Mouse (Mus musculus): ENCODE data around the gene Slc2a5. TPM values are rescaled to one million over a fixed set of nuclear protein-coding genes. Genes with fewer than 3 reads are reported as not detected.

Gene Slc2a5
- polyA plus RNA-seq, 1 experiment, result not detected

DNA sequence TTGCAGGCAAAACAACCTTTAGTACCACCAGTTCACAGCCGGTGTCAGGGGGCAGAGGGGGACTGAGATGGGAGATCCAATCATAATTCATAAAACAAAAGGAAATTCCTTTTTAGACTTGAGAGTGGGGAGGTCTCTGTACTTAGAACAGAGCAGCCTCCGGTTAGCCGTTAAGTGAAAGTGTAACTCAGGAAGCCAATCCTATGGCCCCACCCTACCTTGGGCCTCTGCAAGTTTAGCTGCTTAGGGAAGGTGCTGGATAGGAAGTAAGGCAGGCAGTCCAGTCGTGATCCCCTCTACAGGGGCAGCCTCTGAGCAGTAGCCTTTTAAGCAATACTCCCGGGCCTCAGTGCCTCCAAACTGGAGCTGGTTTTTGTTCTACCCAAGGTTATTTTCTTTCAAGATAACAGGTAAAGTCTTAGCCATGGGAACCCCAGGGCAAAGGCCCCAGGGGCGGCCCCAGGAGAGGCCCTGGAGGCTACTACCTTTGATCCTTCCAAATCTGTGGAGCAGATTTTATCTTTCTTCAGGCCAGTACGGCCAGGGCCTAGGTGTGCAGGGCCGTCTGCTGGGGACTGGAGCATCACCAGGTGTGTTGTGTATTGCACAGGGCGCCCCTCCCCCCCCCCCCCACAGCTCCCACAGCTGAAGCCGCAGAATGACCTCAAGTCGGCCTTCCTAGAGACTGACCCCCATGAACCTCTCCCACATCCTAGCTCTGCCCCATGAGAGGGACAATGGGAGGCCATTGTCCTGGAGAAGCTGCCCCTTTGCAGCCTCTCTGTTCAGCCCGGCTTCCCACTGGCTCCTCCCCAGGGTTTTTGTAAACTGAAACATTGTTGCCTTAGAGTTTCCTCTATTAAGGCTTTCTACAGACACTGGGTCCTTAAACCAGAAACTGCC, 25.3 kb upstream of the Slc2a5 start:
- TF ChIP-seq GATA1 (IDR thresholded peaks at IDR 0.05; ENCODE audit: low read length), result no peak

GRCm38 (mm10) chr4:150094463-150094789, 24.7 kb upstream of the Slc2a5 start:
- TF ChIP-seq GATA1 (IDR thresholded peaks at IDR 0.05; ENCODE audit: low read length), result no peak

- TF ChIP-seq GATA1 (IDR thresholded peaks at IDR 0.05; ENCODE audit: low read length), result no peak
Observed at GRCm38 (mm10) chr4:150096309-150096708, 22.8 kb upstream of the Slc2a5 start.

GRCm38 (mm10) chr4:150097847-150098246, 21.2 kb upstream of the Slc2a5 start:
- no peak for TF ChIP-seq GATA1 (IDR thresholded peaks at IDR 0.05; ENCODE audit: low read length)

GRCm38 (mm10) chr4:150098880-150099279, 20.2 kb upstream of the Slc2a5 start:
- TF ChIP-seq GATA1 (IDR thresholded peaks at IDR 0.05; ENCODE audit: low read length), result no peak

DNA sequence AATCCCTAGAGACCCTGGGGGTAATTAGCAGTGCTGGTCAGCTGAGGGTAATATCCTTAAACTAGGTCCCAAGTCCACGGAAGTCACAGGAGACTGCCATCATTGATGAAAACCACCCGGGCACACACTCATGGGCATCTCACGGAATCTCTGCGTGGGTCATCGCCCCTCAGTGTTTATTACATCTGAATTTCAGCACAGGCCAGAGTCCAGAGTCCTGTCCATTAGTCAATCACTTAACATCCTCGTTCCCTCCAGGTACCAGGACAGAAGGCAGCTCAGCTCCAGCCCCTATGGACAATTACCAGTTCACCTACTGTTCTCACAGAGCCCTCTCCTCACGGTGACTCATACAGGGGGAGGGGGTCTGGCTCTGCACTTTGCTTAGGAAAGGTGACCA, 16.3 kb upstream of the Slc2a5 start:
- no peak for TF ChIP-seq GATA1 (IDR thresholded peaks at IDR 0.05; ENCODE audit: low read length)

DNA sequence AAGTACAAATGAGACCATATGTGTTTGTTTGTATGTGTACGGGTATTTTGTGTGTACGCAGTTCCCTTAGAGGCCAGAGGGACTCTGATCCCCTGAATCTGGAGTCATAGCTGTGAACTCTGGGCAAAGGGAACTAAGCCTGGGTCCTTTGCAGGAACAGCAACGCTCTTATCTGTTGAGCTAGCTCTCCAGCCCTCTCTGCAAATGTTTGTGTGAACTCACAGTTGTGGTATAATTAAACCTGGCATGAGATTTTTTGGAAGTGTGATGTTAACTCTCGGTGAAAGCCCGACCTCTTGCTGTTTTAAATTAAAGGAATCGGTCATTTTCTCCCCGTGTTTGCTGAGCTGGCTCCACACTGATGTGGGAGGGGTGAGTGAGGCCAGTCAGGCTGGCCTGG, 13.4 kb upstream of the Slc2a5 start:
- TF ChIP-seq GATA1 (IDR thresholded peaks at IDR 0.05; ENCODE audit: low read length), result no peak

- no peak for TF ChIP-seq GATA1 (IDR thresholded peaks at IDR 0.05; ENCODE audit: low read length)
Observed at GRCm38 (mm10) chr4:150106637-150107036, 12.4 kb upstream of the Slc2a5 start.

DNA sequence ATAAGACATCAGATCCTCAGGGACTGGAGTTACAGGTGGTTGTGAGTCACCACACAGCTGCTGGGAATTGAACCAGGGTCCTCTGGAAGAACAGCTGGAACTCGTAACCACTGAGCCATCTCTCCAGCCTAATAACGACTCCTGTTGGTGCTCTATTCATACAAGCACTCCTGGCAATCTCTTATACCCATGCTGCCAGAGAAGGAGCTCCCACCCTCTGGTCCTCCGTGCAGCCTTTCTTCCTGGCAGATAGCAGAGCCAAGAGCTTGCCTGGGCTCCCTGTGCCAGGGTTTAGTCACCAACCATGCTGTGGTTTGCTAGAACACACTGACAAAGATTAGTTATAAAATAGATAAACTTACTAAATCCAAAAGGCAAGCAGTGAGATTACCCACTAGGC, 9.4 kb upstream of the Slc2a5 start:
- no peak for TF ChIP-seq GATA1 (IDR thresholded peaks at IDR 0.05; ENCODE audit: low read length)

DNA sequence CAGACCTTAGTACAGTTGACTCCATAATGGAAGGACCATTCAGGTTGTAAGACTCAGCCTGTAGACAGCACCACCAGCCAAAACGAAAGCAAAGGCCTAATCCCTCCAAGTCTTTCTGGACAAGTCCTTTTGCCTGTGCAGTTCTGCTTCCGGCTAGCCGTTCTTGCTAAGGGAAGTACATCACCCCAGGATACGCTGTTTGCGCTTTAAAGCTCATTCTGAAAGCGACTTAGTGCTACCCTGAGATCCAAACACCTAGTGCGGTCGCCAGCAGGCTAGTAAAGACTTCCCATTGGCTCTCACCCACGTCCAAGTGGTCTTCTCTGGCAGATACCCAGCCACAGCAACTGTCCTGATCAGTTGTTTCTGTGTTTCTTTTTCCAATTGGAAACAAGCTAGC, 8.7 kb upstream of the Slc2a5 start:
- no peak for TF ChIP-seq GATA1 (IDR thresholded peaks at IDR 0.05; ENCODE audit: low read length)

- no peak for TF ChIP-seq GATA1 (IDR thresholded peaks at IDR 0.05; ENCODE audit: low read length)
Observed at GRCm38 (mm10) chr4:150112867-150113266, 6.2 kb upstream of the Slc2a5 start.

- no peak for TF ChIP-seq GATA1 (IDR thresholded peaks at IDR 0.05; ENCODE audit: low read length)
Observed at GRCm38 (mm10) chr4:150114505-150115061, 4.5 kb upstream of the Slc2a5 start.

DNA sequence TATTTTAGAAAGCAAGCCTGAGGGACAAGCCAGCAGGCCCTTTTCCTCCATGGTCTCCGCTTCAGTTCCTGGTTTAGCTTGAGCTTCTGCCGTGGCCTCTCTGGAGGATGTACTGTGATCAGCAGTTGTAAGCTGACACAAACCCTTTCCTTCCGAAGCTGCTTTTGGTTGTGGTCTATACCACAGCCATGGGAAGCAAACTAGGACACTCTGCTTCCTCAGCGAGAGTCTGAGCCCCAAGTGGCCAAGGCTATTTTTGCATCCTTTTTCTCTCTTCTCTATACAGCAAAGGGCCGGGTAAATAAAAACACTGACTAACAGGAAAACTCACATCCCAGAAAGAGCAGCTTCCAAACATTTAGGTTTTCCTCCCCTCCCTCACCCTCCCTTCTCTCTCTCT, 1.8 kb upstream of the Slc2a5 start:
- no peak for TF ChIP-seq GATA1 (IDR thresholded peaks at IDR 0.05; ENCODE audit: low read length)

DNA sequence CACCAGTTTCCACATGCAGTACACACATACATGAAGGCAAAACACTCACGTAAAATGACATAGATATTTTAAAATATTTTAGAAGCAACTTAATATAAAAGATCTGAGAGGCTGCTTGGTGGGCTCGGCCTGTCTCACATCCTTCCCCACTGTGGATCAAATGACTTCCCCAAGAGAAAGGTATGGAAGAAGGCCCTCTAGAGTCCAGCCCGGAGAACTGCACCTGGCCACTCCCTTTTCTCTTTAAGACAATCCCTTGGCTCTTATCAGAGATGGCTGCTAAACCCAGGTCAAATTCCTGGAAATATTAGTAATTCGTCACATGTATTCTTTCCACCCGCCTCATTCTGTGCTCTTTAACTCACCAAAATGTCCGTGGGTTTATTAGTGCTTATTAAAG, 920 bp upstream of the Slc2a5 start:
- TF ChIP-seq GATA1 (IDR thresholded peaks at IDR 0.05; ENCODE audit: low read length), result no peak

DNA sequence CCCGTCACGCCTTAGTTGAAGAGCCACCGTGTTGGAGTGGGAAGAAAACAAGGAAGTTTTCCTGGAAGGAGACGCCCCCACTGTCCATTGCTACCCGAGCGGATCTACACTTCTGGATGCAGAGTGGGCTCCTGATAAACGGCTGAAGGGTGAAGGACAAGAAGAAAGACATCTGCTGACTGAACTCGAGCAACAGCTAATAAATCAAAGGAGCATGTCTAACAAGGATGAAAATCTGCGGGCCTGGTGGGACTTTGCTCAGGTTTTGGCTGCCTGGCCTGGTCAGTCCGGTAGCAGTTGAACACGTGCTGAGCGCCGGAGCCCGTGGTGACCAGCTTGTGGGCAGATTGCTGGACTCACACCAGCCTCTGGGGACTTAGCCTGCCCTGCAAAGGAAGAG, 557 bp downstream of the Slc2a5 start:
- no peak for TF ChIP-seq GATA1 (IDR thresholded peaks at IDR 0.05; ENCODE audit: low read length)

- no peak for TF ChIP-seq GATA1 (IDR thresholded peaks at IDR 0.05; ENCODE audit: low read length)
Observed at GRCm38 (mm10) chr4:150120173-150120833, 1.2 kb downstream of the Slc2a5 start.

DNA sequence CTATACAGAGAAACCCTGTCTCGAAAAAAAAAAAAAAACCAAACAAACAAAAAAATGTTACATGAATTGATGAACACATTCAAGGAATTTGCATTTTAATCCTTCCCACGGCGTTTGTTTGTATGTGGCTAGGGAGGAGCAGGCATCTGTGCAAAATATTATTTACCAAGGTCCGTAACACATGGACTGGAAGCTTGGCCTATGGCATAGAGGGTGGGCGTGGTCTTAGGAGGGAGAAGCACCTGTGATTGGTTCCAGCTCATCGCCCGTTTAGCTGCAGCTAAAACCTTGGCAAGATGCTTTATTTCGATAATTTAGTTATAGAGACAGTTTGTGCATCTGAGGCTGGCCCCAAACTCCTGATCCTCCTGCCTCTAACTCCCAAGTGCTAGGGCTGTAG, 2.3 kb downstream of the Slc2a5 start:
- no peak for TF ChIP-seq GATA1 (IDR thresholded peaks at IDR 0.05; ENCODE audit: low read length)

Data from G1E-ER4 (cell line).